Mouse (Mus musculus) left cerebral cortex, adult 8-10 months (tissue): Measurements from ENCODE around the gene 1810055G02Rik. TPM values are rescaled to one million over a fixed set of nuclear protein-coding genes. Genes with fewer than 3 reads are reported as not detected.

ENCODE experiments used
- DNase-seq, 2 experiments: peaks; one replicate each; pipeline ENCODE4 v3.0.0; 2022; ENCODE audit warnings: low spot score in 2 of 2
- total RNA-seq, 4 experiments: library from RNA; stranded (reverse); gene quantifications; 2 replicates each; pipeline ENCODE4 v1.2.4; 2022

1810055G02Rik gene
- 10 to 100 TPM; 25.9 to 28.3 (median 26.3) TPM for total RNA-seq

- peak; percentile 98 for DNase-seq
These were observed at the start of gene 1810055G02Rik for GRCm38 (mm10) chr19:3708078-3709012. 1810055G02Rik (plus strand) TSS chr19:3708293.

GRCm38 (mm10) chr19:3665510-3665909 is 42.6 kb upstream of the 1810055G02Rik start:
- no peak for DNase-seq

GRCm38 (mm10) chr19:3666632-3667031 is 41.5 kb upstream of the 1810055G02Rik start:
- DNase-seq, result no peak

- no peak for DNase-seq
These were observed 40.8 kb upstream of the 1810055G02Rik start for GRCm38 (mm10) chr19:3667155-3667895.

- no peak for DNase-seq
These were observed 40.1 kb upstream of the 1810055G02Rik start for GRCm38 (mm10) chr19:3667979-3668378.

- DNase-seq, result no peak
These were observed 39.5 kb upstream of the 1810055G02Rik start for GRCm38 (mm10) chr19:3668551-3668950.

GRCm38 (mm10) chr19:3669100-3669499 is 39.0 kb upstream of the 1810055G02Rik start:
- DNase-seq, result no peak

- no peak for DNase-seq
These were observed 34.9 kb upstream of the 1810055G02Rik start for GRCm38 (mm10) chr19:3673149-3673548.

GRCm38 (mm10) chr19:3674122-3674855 is 33.8 kb upstream of the 1810055G02Rik start:
- DNase-seq, result no peak

GRCm38 (mm10) chr19:3680732-3681131 is 27.4 kb upstream of the 1810055G02Rik start:
- DNase-seq, result no peak

- no peak for DNase-seq
These were observed 26.7 kb upstream of the 1810055G02Rik start for GRCm38 (mm10) chr19:3681310-3681934.

- DNase-seq, result no peak
These were observed 23.7 kb upstream of the 1810055G02Rik start for GRCm38 (mm10) chr19:3684414-3684813.

GRCm38 (mm10) chr19:3684957-3685580 is 23.0 kb upstream of the 1810055G02Rik start:
- no peak for DNase-seq

- DNase-seq, result no peak
These were observed 22.4 kb upstream of the 1810055G02Rik start for GRCm38 (mm10) chr19:3685611-3686214.

GRCm38 (mm10) chr19:3686215-3686894 is 21.7 kb upstream of the 1810055G02Rik start, which contains the start of gene Lrp5:
Lrp5 (minus strand) TSS chr19:3686564.
- DNase-seq, result no peak

- DNase-seq, result no peak
These were observed 20.4 kb upstream of the 1810055G02Rik start for GRCm38 (mm10) chr19:3687676-3688171.

GRCm38 (mm10) chr19:3691337-3691736 is 16.8 kb upstream of the 1810055G02Rik start:
- no peak for DNase-seq

GRCm38 (mm10) chr19:3692414-3693145 is 15.5 kb upstream of the 1810055G02Rik start:
- DNase-seq, result no peak

GRCm38 (mm10) chr19:3694476-3694875 is 13.6 kb upstream of the 1810055G02Rik start:
- no peak for DNase-seq
